Mouse (Mus musculus) kidney, postnatal 10 days (tissue): Measurements from ENCODE around the gene Cadps.

Experiments
- DNase-seq: peaks from one replicate; pipeline ENCODE4 v3.0.0; 2021; ENCODE audit warnings: mixed read lengths

Cadps gene

GRCm38 (mm10) chr14:12822491-12823219 lies at the start of gene Cadps:
TSS of gene Cadps (minus strand) at chr14:12823079.
- DNase-seq = no peak

- DNase-seq = no peak
Measured at GRCm38 (mm10) chr14:12869605-12870004, 46.7 kb upstream of the Cadps start.

GRCm38 (mm10) chr14:12865258-12865657 lies 42.4 kb upstream of the Cadps start:
- DNase-seq = no peak

- no peak for DNase-seq
Measured at GRCm38 (mm10) chr14:12843860-12844259, 21.0 kb upstream of the Cadps start.

- DNase-seq = no peak
Measured at GRCm38 (mm10) chr14:12839471-12839870, 16.6 kb upstream of the Cadps start.

GRCm38 (mm10) chr14:12838949-12839348 lies 16.1 kb upstream of the Cadps start:
- no peak for DNase-seq

- no peak for DNase-seq
Measured at GRCm38 (mm10) chr14:12838323-12838722, 15.4 kb upstream of the Cadps start.

- no peak for DNase-seq
Measured at GRCm38 (mm10) chr14:12837902-12838301, 15.0 kb upstream of the Cadps start.

GRCm38 (mm10) chr14:12823781-12824180 lies 902 bp upstream of the Cadps start:
- peak; percentile 72 for DNase-seq

GRCm38 (mm10) chr14:12821831-12822490 lies 918 bp downstream of the Cadps start:
- DNase-seq = peak; percentile 10

GRCm38 (mm10) chr14:12821156-12821813 lies 1.6 kb downstream of the Cadps start:
- no peak for DNase-seq

GRCm38 (mm10) chr14:12820149-12820548 lies 2.7 kb downstream of the Cadps start:
- no peak for DNase-seq

- no peak for DNase-seq
Measured at GRCm38 (mm10) chr14:12818442-12818841, 4.4 kb downstream of the Cadps start.

- DNase-seq = no peak
Measured at GRCm38 (mm10) chr14:12812072-12812471, 10.8 kb downstream of the Cadps start.

GRCm38 (mm10) chr14:12802995-12803394 lies 19.9 kb downstream of the Cadps start:
- no peak for DNase-seq

- DNase-seq = no peak
Measured at GRCm38 (mm10) chr14:12801100-12801499, 21.8 kb downstream of the Cadps start.

GRCm38 (mm10) chr14:12798926-12799325 lies 24.0 kb downstream of the Cadps start:
- no peak for DNase-seq

- no peak for DNase-seq
Measured at GRCm38 (mm10) chr14:12784296-12784695, 38.6 kb downstream of the Cadps start.

- no peak for DNase-seq
Measured at GRCm38 (mm10) chr14:12780016-12780415, 42.9 kb downstream of the Cadps start.

GRCm38 (mm10) chr14:12777990-12778389 lies 44.9 kb downstream of the Cadps start:
- DNase-seq = no peak

GRCm38 (mm10) chr14:12768870-12769269 lies 54.0 kb downstream of the Cadps start:
- no peak for DNase-seq

- DNase-seq = no peak
Measured at GRCm38 (mm10) chr14:12753237-12753636, 69.6 kb downstream of the Cadps start.

- no peak for DNase-seq
Measured at GRCm38 (mm10) chr14:12751821-12752220, 71.1 kb downstream of the Cadps start.

GRCm38 (mm10) chr14:12730979-12731378 lies 91.9 kb downstream of the Cadps start:
- DNase-seq = no peak
